Mouse (Mus musculus) spleen, adult 2 months (tissue): ENCODE measurements around the gene Epx.

Experiments
- CTCF ChIP-seq: fragments of 200-500 bp; IDR thresholded peaks from 2 replicates; pipeline ENCODE4 v1.5.1; 2011; ENCODE audit warnings: mild to moderate bottlenecking, inconsistent platforms; ENCODE audit not compliant: insufficient read depth, insufficient read length, insufficient replicate concordance; ENCODE audit errors: extremely low read depth
- POLR2A ChIP-seq: fragments of 200-500 bp; IDR thresholded peaks from 2 replicates; pipeline ENCODE4 v1.6.1; 2011; ENCODE audit warnings: low read depth, low read length, inconsistent platforms

- TF ChIP-seq CTCF = no peak
- no peak for TF ChIP-seq POLR2A
These were observed 3.6 kb downstream of the Epx start for GRCm38 (mm10) chr11:87871766-87872165.
